ENCODE assay signal across 8 mouse cellular contexts in genomic region chr14:57535646-57536045, GRCm38 (mm10). TPM values are rescaled to one million over a fixed set of nuclear protein-coding genes. Genes with fewer than 3 reads are reported as not detected.
DNase-seq lines count a peak whose midpoint lies in the region; ATAC-seq and TF ChIP-seq lines count a peak whose summit lies in the region.

No protein-coding gene starts in this region.

- H3K4me2 ChIP-seq in heart, embryonic 11.5 days = no peak overlapping the region
- no peak overlapping the region for H3K4me2 ChIP-seq in kidney, embryonic 15.5 days
- no peak overlapping the region for H3K4me2 ChIP-seq in liver, postnatal 0 days (ENCODE audit: low read depth, low read length)

- TF ChIP-seq CTCF in heart, adult 2 months (IDR thresholded peaks at IDR 0.05) = no peak
- no peak for TF ChIP-seq CTCF in liver, postnatal 0 days (IDR thresholded peaks at IDR 0.05; ENCODE audit: low read depth)

- H3K9ac ChIP-seq in heart, adult 2 months (ENCODE audit: low read depth, low read length) = peak overlapping the region; percentile 32; the same call in 1 of the 2 replicates
- no peak overlapping the region for H3K9ac ChIP-seq in heart, embryonic 11.5 days (ENCODE audit: low read depth, low read length)
- no peak overlapping the region for H3K9ac ChIP-seq in kidney, embryonic 15.5 days
- no peak overlapping the region for H3K9ac ChIP-seq in liver, postnatal 0 days (replicated peaks)

- no peaks in the 10 kb centered on the region for H3K36me3 ChIP-seq in heart, adult 2 months (ENCODE audit: control insufficient read depth, insufficient read depth, low read length)
- H3K36me3 ChIP-seq in heart, embryonic 11.5 days (ENCODE audit: control insufficient read depth, insufficient read depth, low read length) = no peaks in the 10 kb centered on the region
- no peaks in the 10 kb centered on the region for H3K36me3 ChIP-seq in kidney, embryonic 15.5 days
- H3K36me3 ChIP-seq in liver, postnatal 0 days (replicated peaks; ENCODE audit: insufficient read depth, low read length) = no peaks in the 10 kb centered on the region

- ATAC-seq in heart, embryonic 11.5 days (replicated peaks; ENCODE audit: insufficient number of reproducible peaks, low FRiP score, low TSS enrichment) = no peak
- no peak for ATAC-seq in kidney, embryonic 15.5 days (replicated peaks; ENCODE audit: low FRiP score)
- ATAC-seq in liver, postnatal 0 days = no peak

- peak; percentile 35 to 52 for DNase-seq in heart, adult 2 months
- DNase-seq in MN1 (ENCODE audit: low spot score) = peak; percentile 17
- no peak for DNase-seq in right cerebral cortex, postnatal 25 days
- no peak for DNase-seq in liver, postnatal 0 days
- DNase-seq in left cerebral cortex, adult 9 months (ENCODE audit: low spot score in 2 of 2) = no peak

- H3K27ac ChIP-seq in heart, adult 2 months = peak overlapping the region; percentile 79
- no peak overlapping the region for H3K27ac ChIP-seq in heart, embryonic 11.5 days (ENCODE audit: low read depth, low read length)
- H3K27ac ChIP-seq in brown adipose tissue, adult 24 weeks (replicated peaks; ENCODE audit: low read depth, low read length) = peak overlapping the region; percentile 46; the same call in 1 of the 2 replicates
- peak overlapping the region; percentile 64; the same call in 1 of the 2 replicates for H3K27ac ChIP-seq in kidney, embryonic 15.5 days
- no peak overlapping the region for H3K27ac ChIP-seq in liver, postnatal 0 days (ENCODE audit: low read depth)

- H3K4me1 ChIP-seq in heart, adult 2 months (ENCODE audit: control insufficient read depth, insufficient read depth, low read length) = peaks cover 26% of the 10 kb centered on the region
- peaks cover 16% of the 10 kb centered on the region for H3K4me1 ChIP-seq in heart, embryonic 11.5 days (ENCODE audit: control insufficient read depth, insufficient read depth, low read length)
- H3K4me1 ChIP-seq in brown adipose tissue, adult 24 weeks (ENCODE audit: control insufficient read depth, insufficient read depth, insufficient read length, low read length) = peaks cover 17% of the 10 kb centered on the region
- H3K4me1 ChIP-seq in kidney, embryonic 15.5 days = peaks cover 38% of the 10 kb centered on the region
- no peaks in the 10 kb centered on the region for H3K4me1 ChIP-seq in liver, postnatal 0 days (ENCODE audit: insufficient read depth)

- no peak for TF ChIP-seq POLR2A in heart, adult 2 months (IDR thresholded peaks at IDR 0.05; ENCODE audit: insufficient read depth, low read depth, low read length)

- intact Hi-C loops in heart, adult 2 months (cut with DNase I) = loop anchor here (2.0 kb wide), 1 partner anchor 35 kb away; the partner anchor contains the start of gene Eef1akmt1

- H3K9me3 ChIP-seq in heart, embryonic 11.5 days (replicated peaks; ENCODE audit: control insufficient read depth, low read length) = no peaks in the 10 kb centered on the region
- no peaks in the 10 kb centered on the region for H3K9me3 ChIP-seq in kidney, embryonic 15.5 days (replicated peaks)
- H3K9me3 ChIP-seq in liver, postnatal 0 days (ENCODE audit: low read length) = no peaks in the 10 kb centered on the region

- no peak for TF ChIP-seq EP300 in heart, adult 2 months (IDR thresholded peaks at IDR 0.05; ENCODE audit: insufficient read depth, low read depth, low read length)
- TF ChIP-seq EP300 in liver, postnatal 0 days (IDR thresholded peaks at IDR 0.05; ENCODE audit: low read depth) = no peak

- 18% methylated on average over 6 of the region's 6 CpGs for WGBS in heart, adult 2 months
- WGBS in heart, embryonic 11.5 days (ENCODE audit: insufficient replicate concordance) = 69% methylated on average over 6 of the region's 6 CpGs
- WGBS in kidney, embryonic 15.5 days = 53% methylated on average over 6 of the region's 6 CpGs
- WGBS in liver, postnatal 0 days (ENCODE audit: insufficient replicate concordance) = 66% methylated on average over 6 of the region's 6 CpGs

- H3K27me3 ChIP-seq in heart, adult 2 months (ENCODE audit: control insufficient read depth, insufficient read depth, low read length) = no peaks in the 10 kb centered on the region
- peaks cover 20% of the 10 kb centered on the region for H3K27me3 ChIP-seq in heart, embryonic 11.5 days (ENCODE audit: control insufficient read depth, insufficient read depth, low read length)
- H3K27me3 ChIP-seq in kidney, embryonic 15.5 days = peaks cover 20% of the 10 kb centered on the region
- no peaks in the 10 kb centered on the region for H3K27me3 ChIP-seq in liver, postnatal 0 days (ENCODE audit: insufficient read depth, low read length)

- no peaks in the 10 kb centered on the region for H3K79me2 ChIP-seq in heart, adult 2 months (replicated peaks; ENCODE audit: control insufficient read depth, insufficient read depth, low read length)

- no peak overlapping the region for H3K4me3 ChIP-seq in heart, adult 2 months
- H3K4me3 ChIP-seq in heart, embryonic 11.5 days (ENCODE audit: low read depth, low read length) = no peak overlapping the region
- no peak overlapping the region for H3K4me3 ChIP-seq in brown adipose tissue, adult 24 weeks (ENCODE audit: insufficient read depth, low read depth, low read length)
- no peak overlapping the region for H3K4me3 ChIP-seq in kidney, embryonic 15.5 days (replicated peaks)
- no peak overlapping the region for H3K4me3 ChIP-seq in liver, postnatal 0 days (ENCODE audit: low read depth, low read length)

RNA-seq across cellular contexts. Expression of gene Il17d, which starts 11.1 kb away (rescaled TPM):
- 1 to 10 TPM; 2.2 to 3.3 TPM for total RNA-seq in heart, adult 2 months (2021)
- polyA plus RNA-seq in heart, adult 2 months (2012; rRNA removed) = 8.0 and 10.1 TPM in 2 replicates
- 0.45 and 0.49 TPM in 2 replicates for polyA plus RNA-seq in heart, embryonic 11.5 days (2014; fragmentation: Nextera tagmentation; extraction: Ambion mirVana)
- polyA plus RNA-seq in brown adipose tissue, adult 24 weeks (2012; ENCODE audit: insufficient read depth, insufficient read length, missing spikeins) = 1.1 and 1.5 TPM in 2 replicates
- 2.1 and 2.9 TPM in 2 replicates for polyA plus RNA-seq in kidney, embryonic 15.5 days (2015; fragmentation: Nextera tagmentation; extraction: Ambion mirVana)
- polyA plus RNA-seq in liver, postnatal 0 days (2015; fragmentation: Nextera tagmentation; extraction: Ambion mirVana) = 0.19 and 0.33 TPM in 2 replicates

RNA-seq across cellular contexts. Expression of gene Eef1akmt1, which starts 35.8 kb away (rescaled TPM):
- 10 to 100 TPM; 32.4 to 34.0 TPM for total RNA-seq in heart, adult 2 months (2021)
- polyA plus RNA-seq in heart, adult 2 months (2012; rRNA removed) = 33.8 and 55.6 TPM in 2 replicates
- polyA plus RNA-seq in heart, embryonic 11.5 days (2014; fragmentation: Nextera tagmentation; extraction: Ambion mirVana) = 61.2 and 71.6 TPM in 2 replicates
- 44.9 and 48.9 TPM in 2 replicates for polyA plus RNA-seq in brown adipose tissue, adult 24 weeks (2012; ENCODE audit: insufficient read depth, insufficient read length, missing spikeins)
- 82.3 and 89.2 TPM in 2 replicates for polyA plus RNA-seq in kidney, embryonic 15.5 days (2015; fragmentation: Nextera tagmentation; extraction: Ambion mirVana)
- 17.6 and 17.7 TPM in 2 replicates for polyA plus RNA-seq in liver, postnatal 0 days (2015; fragmentation: Nextera tagmentation; extraction: Ambion mirVana)

Comparison
In these comparisons a context has a peak if more than half of its experiments do, and no peak if none do; other contexts are left out.
1. H3K27ac ChIP-seq: peak in heart, adult 2 months (single experiment), brown adipose tissue, adult 24 weeks (single experiment) and kidney, embryonic 15.5 days (single experiment); none in heart, embryonic 11.5 days (single experiment) and liver, postnatal 0 days (single experiment).
2. DNase-seq: peak in heart, adult 2 months (2 of 2) and MN1 (single experiment); none in right cerebral cortex, postnatal 25 days (single experiment), liver, postnatal 0 days (single experiment) and left cerebral cortex, adult 9 months (0 of 2).